Mouse (Mus musculus) ES-E14 (cell line): ENCODE data around the gene Nim1k.

ENCODE experiments used
- CHD2 ChIP-seq: IDR thresholded peaks from 2 replicates; pipeline ENCODE4 v1.6.1; 2014; ENCODE audit warnings: mild to moderate bottlenecking, low read depth, low read length, inconsistent platforms
- MAFK ChIP-seq: IDR thresholded peaks from 2 replicates; pipeline ENCODE4 v1.6.1; 2014; ENCODE audit warnings: mild to moderate bottlenecking, low read depth, low read length, inconsistent platforms; ENCODE audit not compliant: insufficient read depth
- ZC3H11A ChIP-seq: IDR thresholded peaks from 2 replicates; pipeline ENCODE4 v1.6.1; 2012; ENCODE audit warnings: low read depth, mild to moderate bottlenecking, inconsistent platforms, low read length, borderline replicate concordance

GRCm38 (mm10) chr13:119708941-119709340, 46.7 kb downstream of the Nim1k start:
- no peak for TF ChIP-seq ZC3H11A
- TF ChIP-seq CHD2 = no peak
- TF ChIP-seq MAFK = no peak
